Mouse (Mus musculus): ENCODE results near the gene Hmgcs1. TPM values are rescaled to one million over a fixed set of nuclear protein-coding genes. Genes with fewer than 3 reads are reported as not detected.

The Hmgcs1 gene
- polyA plus RNA-seq, 1 experiment from 2014 or later = 102 TPM

GRCm38 (mm10) chr13:119746930-119747329 lies 56.8 kb downstream of the Hmgcs1 start:
- Histone ChIP-seq H3K27me3 (ENCODE audit: control insufficient read depth, insufficient read depth, low read length) (no peaks in the 10 kb centered on the region), H3K4me3 (ENCODE audit: low read depth, low read length) (no peak overlapping the region), H3K27ac (ENCODE audit: low read depth, low read length) (no peak overlapping the region), H3K4me1 (ENCODE audit: control insufficient read depth, insufficient read depth, low read length) (no peaks in the 10 kb centered on the region), H3K36me3 (ENCODE audit: control insufficient read depth, insufficient read depth, low read length) (no peaks in the 10 kb centered on the region), H3K4me2 (no peak overlapping the region), H3K9ac (ENCODE audit: low read depth, low read length) (no peak overlapping the region), H3K9me3 (replicated peaks; ENCODE audit: control insufficient read depth, low read length) (no peaks in the 10 kb centered on the region)
- WGBS (ENCODE audit: insufficient replicate concordance) = 73% methylated on average over 4 of the region's 4 CpGs
- ATAC-seq (replicated peaks; ENCODE audit: insufficient number of reproducible peaks, low FRiP score, low TSS enrichment) = no peak

GRCm38 (mm10) chr13:119753859-119754634 lies 63.9 kb downstream of the Hmgcs1 start:
- no peaks in the 10 kb centered on the region for H3K27me3 ChIP-seq (ENCODE audit: control insufficient read depth, insufficient read depth, low read length)
- no peak overlapping the region for H3K4me2 ChIP-seq
- peaks cover 3% of the 10 kb centered on the region; the same call in 1 of the 2 replicates for H3K4me1 ChIP-seq (ENCODE audit: control insufficient read depth, insufficient read depth, low read length)
- H3K36me3 ChIP-seq (ENCODE audit: control insufficient read depth, insufficient read depth, low read length) = no peaks in the 10 kb centered on the region
- 65% methylated on average over 9 of the region's 9 CpGs for WGBS (ENCODE audit: insufficient replicate concordance)
- no peak overlapping the region for H3K27ac ChIP-seq (ENCODE audit: low read depth, low read length)
- H3K9me3 ChIP-seq (replicated peaks; ENCODE audit: control insufficient read depth, low read length) = no peaks in the 10 kb centered on the region
- no peak overlapping the region for H3K9ac ChIP-seq (ENCODE audit: low read depth, low read length)
- no peak for ATAC-seq (replicated peaks; ENCODE audit: insufficient number of reproducible peaks, low FRiP score, low TSS enrichment)
- no peak overlapping the region for H3K4me3 ChIP-seq (ENCODE audit: low read depth, low read length)

- WGBS (ENCODE audit: insufficient replicate concordance) = 48% methylated on average over 3 of the region's 3 CpGs
- H3K9ac ChIP-seq (ENCODE audit: low read depth, low read length) = no peak overlapping the region
- no peaks in the 10 kb centered on the region for H3K9me3 ChIP-seq (replicated peaks; ENCODE audit: control insufficient read depth, low read length)
- no peak overlapping the region for H3K27ac ChIP-seq (ENCODE audit: low read depth, low read length)
- H3K4me3 ChIP-seq (ENCODE audit: low read depth, low read length) = no peak overlapping the region
- no peaks in the 10 kb centered on the region for H3K36me3 ChIP-seq (ENCODE audit: control insufficient read depth, insufficient read depth, low read length)
- H3K4me1 ChIP-seq (ENCODE audit: control insufficient read depth, insufficient read depth, low read length) = peaks cover 3% of the 10 kb centered on the region; the same call in 1 of the 2 replicates
- no peaks in the 10 kb centered on the region for H3K27me3 ChIP-seq (ENCODE audit: control insufficient read depth, insufficient read depth, low read length)
- H3K4me2 ChIP-seq = no peak overlapping the region; the same call in 1 of the 2 replicates
- no peak for ATAC-seq (replicated peaks; ENCODE audit: insufficient number of reproducible peaks, low FRiP score, low TSS enrichment)
These were observed 64.4 kb downstream of the Hmgcs1 start for GRCm38 (mm10) chr13:119754635-119755020.

GRCm38 (mm10) chr13:119755141-119755547 lies 65.0 kb downstream of the Hmgcs1 start:
- WGBS (ENCODE audit: insufficient replicate concordance) = 1% methylated on average over 16 of the region's 16 CpGs
- Histone ChIP-seq H3K4me2 (peak overlapping the region; percentile 73), H3K36me3 (ENCODE audit: control insufficient read depth, insufficient read depth, low read length) (no peaks in the 10 kb centered on the region), H3K4me1 (ENCODE audit: control insufficient read depth, insufficient read depth, low read length) (peaks cover 3% of the 10 kb centered on the region; the same call in 1 of the 2 replicates), H3K4me3 (ENCODE audit: low read depth, low read length) (peak overlapping the region; percentile 60), H3K9me3 (replicated peaks; ENCODE audit: control insufficient read depth, low read length) (no peaks in the 10 kb centered on the region), H3K27ac (ENCODE audit: low read depth, low read length) (no peak overlapping the region), H3K27me3 (ENCODE audit: control insufficient read depth, insufficient read depth, low read length) (no peaks in the 10 kb centered on the region), H3K9ac (ENCODE audit: low read depth, low read length) (peak overlapping the region; percentile 52)
- ATAC-seq (replicated peaks; ENCODE audit: insufficient number of reproducible peaks, low FRiP score, low TSS enrichment) = peak; percentile 31; the same call in 1 of the 2 replicates

GRCm38 (mm10) chr13:119755681-119756471 lies 65.7 kb downstream of the Hmgcs1 start, which contains the start of gene Nim1k:
TSS of gene Nim1k (minus strand) at chr13:119755882.
- 2% methylated on average over 43 of the region's 43 CpGs for WGBS (ENCODE audit: insufficient replicate concordance)
- no peaks in the 10 kb centered on the region for H3K36me3 ChIP-seq (ENCODE audit: control insufficient read depth, insufficient read depth, low read length)
- peak within 1 kb of the TSS; percentile 60 for H3K4me3 ChIP-seq (ENCODE audit: low read depth, low read length)
- H3K4me2 ChIP-seq = peak within 1 kb of the TSS; percentile 73
- peak; percentile 91 for ATAC-seq (replicated peaks; ENCODE audit: insufficient number of reproducible peaks, low FRiP score, low TSS enrichment)
- no peaks in the 10 kb centered on the region for H3K27me3 ChIP-seq (ENCODE audit: control insufficient read depth, insufficient read depth, low read length)
- H3K27ac ChIP-seq (ENCODE audit: low read depth, low read length) = peak within 1 kb of the TSS; percentile 15; the same call in 1 of the 2 replicates
- peaks cover 3% of the 10 kb centered on the region; the same call in 1 of the 2 replicates for H3K4me1 ChIP-seq (ENCODE audit: control insufficient read depth, insufficient read depth, low read length)
- no peaks in the 10 kb centered on the region for H3K9me3 ChIP-seq (replicated peaks; ENCODE audit: control insufficient read depth, low read length)
- H3K9ac ChIP-seq (ENCODE audit: low read depth, low read length) = peak within 1 kb of the TSS; percentile 52

GRCm38 (mm10) chr13:119756831-119757230 lies 66.7 kb downstream of the Hmgcs1 start:
- H3K9ac ChIP-seq (ENCODE audit: low read depth, low read length) = no peak overlapping the region
- no peak overlapping the region for H3K4me2 ChIP-seq
- WGBS (ENCODE audit: insufficient replicate concordance) = 19% methylated on average over 5 of the region's 5 CpGs
- H3K27me3 ChIP-seq (ENCODE audit: control insufficient read depth, insufficient read depth, low read length) = no peaks in the 10 kb centered on the region
- ATAC-seq (replicated peaks; ENCODE audit: insufficient number of reproducible peaks, low FRiP score, low TSS enrichment) = no peak
- no peaks in the 10 kb centered on the region for H3K9me3 ChIP-seq (replicated peaks; ENCODE audit: control insufficient read depth, low read length)
- H3K4me1 ChIP-seq (ENCODE audit: control insufficient read depth, insufficient read depth, low read length) = peaks cover 3% of the 10 kb centered on the region; the same call in 1 of the 2 replicates
- no peaks in the 10 kb centered on the region; the same call in 1 of the 2 replicates for H3K36me3 ChIP-seq (ENCODE audit: control insufficient read depth, insufficient read depth, low read length)
- no peak overlapping the region for H3K27ac ChIP-seq (ENCODE audit: low read depth, low read length)
- H3K4me3 ChIP-seq (ENCODE audit: low read depth, low read length) = no peak overlapping the region

Other genes starting within 250 kb of the Hmgcs1 start
- 38.8 and 42.4 TPM in 2 replicates for gene 4833420G17Rik, start 227.6 kb upstream of the Hmgcs1 start, polyA plus RNA-seq (2014; fragmentation: Nextera tagmentation; extraction: Ambion mirVana)
- gene Tmem267, start 202.3 kb upstream of the Hmgcs1 start, polyA plus RNA-seq (2014; fragmentation: Nextera tagmentation; extraction: Ambion mirVana) = 1.0 and 1.6 TPM in 2 replicates
- 0.86 and 1.8 TPM in 2 replicates for gene 3110070M22Rik, start 202.0 kb upstream of the Hmgcs1 start, polyA plus RNA-seq (2014; fragmentation: Nextera tagmentation; extraction: Ambion mirVana)
- 0.06 TPM in 1 of 2 replicates, not detected in the other for gene Ccl28, start 66.6 kb upstream of the Hmgcs1 start, polyA plus RNA-seq (2014; fragmentation: Nextera tagmentation; extraction: Ambion mirVana)
- gene Nim1k, start 65.5 kb downstream of the Hmgcs1 start, polyA plus RNA-seq (2014; fragmentation: Nextera tagmentation; extraction: Ambion mirVana) = 0.73 and 1.0 TPM in 2 replicates
- 23.9 and 26.0 TPM in 2 replicates for gene Zfp131, start 100.5 kb downstream of the Hmgcs1 start, polyA plus RNA-seq (2014; fragmentation: Nextera tagmentation; extraction: Ambion mirVana)
- not detected in 2 replicates for gene AF067063, start 139.8 kb downstream of the Hmgcs1 start, polyA plus RNA-seq (2014; fragmentation: Nextera tagmentation; extraction: Ambion mirVana)
- gene D13Ertd608e, start 145.6 kb downstream of the Hmgcs1 start, polyA plus RNA-seq (2014; fragmentation: Nextera tagmentation; extraction: Ambion mirVana) = not detected in 2 replicates
- gene Tcstv1, start 204.4 kb downstream of the Hmgcs1 start, polyA plus RNA-seq (2014; fragmentation: Nextera tagmentation; extraction: Ambion mirVana) = not detected in 2 replicates
- gene Gm21761, start 238.9 kb downstream of the Hmgcs1 start, polyA plus RNA-seq (2014; fragmentation: Nextera tagmentation; extraction: Ambion mirVana) = not detected in 2 replicates

All from heart, embryonic 11.5 days (tissue).